Mouse (Mus musculus): ENCODE measurements around the gene Plekhj1.

DNA sequence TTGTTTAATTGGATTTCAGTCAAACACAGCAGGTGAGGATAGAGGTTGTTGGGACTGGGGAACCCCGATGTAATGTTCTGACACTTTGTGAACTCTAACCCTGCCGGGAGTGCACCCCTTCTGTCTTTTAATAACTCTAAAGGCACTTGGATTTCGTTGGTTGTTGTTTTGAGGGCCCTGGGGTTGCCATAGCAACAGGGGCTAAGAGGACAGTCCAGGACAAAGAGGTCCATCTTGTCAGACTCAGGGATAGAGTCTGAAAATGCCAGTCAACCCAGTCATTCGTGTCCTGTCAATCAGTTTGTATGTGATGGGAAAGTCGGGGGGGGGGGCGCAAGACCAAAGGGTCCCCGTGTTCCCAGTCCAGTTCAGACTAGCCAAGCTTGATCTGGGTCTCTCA is 34.4 kb upstream of the Plekhj1 start:
- TF ChIP-seq GATA1 (IDR thresholded peaks at IDR 0.05; ENCODE audit: borderline replicate concordance, low read length) (no peak), FLI1 (IDR thresholded peaks at IDR 0.05; ENCODE audit: low read length) (no peak)

All from megakaryocyte, embryonic 14.5 days (primary cell).